Mouse (Mus musculus): ENCODE results near the gene Fgfr2. TPM values are rescaled to one million over a fixed set of nuclear protein-coding genes. Genes with fewer than 3 reads are reported as not detected.
A peak's percentile ranks its signal among the peaks of the same experiment; 100 is the strongest.
"Not testable (repeated sequence)": the region's sequence is repeated elsewhere in the genome, so short reads cannot be mapped to it uniquely, and the experiment has no call there.

Fgfr2 gene
- polyA plus RNA-seq, 1 experiment from 2014 or later = 24.9 TPM

DNA sequence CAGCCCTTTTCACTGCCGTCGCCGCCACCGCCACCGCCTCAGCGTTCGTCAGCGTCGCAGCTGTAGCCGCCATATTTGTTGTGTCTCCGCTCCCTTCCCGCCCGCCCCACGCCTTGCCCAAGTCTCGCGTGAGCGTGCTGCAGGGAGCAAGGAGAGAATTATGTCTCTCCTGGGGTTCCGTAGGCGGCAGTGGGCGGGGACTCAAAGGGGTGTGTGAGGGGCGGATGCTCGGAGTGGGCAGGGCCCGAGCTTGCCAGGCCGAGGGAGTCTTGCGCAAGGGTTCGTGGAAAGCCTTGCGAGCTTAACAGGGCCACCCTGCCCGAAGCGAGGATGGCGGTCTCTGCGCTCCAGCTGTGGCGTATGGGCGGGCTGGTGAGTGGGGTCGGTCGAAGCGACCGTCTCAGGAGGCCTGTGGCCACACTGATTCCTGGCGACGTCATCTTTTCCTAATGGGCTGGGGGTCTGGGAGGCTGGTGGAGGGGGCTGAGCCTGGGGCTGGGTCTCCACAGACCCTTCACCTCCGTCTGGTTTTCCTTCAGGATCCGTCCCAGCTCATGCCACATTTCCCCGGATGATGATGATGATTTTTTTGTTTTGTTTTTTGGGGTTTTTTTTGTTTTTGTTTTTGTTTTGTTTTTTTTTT, 1712.6 kb downstream of the Fgfr2 start, which contains the start of the genes Ikzf5 and Acadsb:
Gene Ikzf5 (minus strand): TSS at position 106 of the 643 bp plus-strand sequence.
Gene Acadsb (plus strand): TSS at position 186 of the 643 bp plus-strand sequence.
- peak within 1 kb of the TSS; percentile 98 for H3K9ac ChIP-seq (ENCODE audit: low read depth, low read length)
- under 1% methylated on average over 42 of the region's 42 CpGs for WGBS (ENCODE audit: insufficient replicate concordance)
- H3K36me3 ChIP-seq (ENCODE audit: control insufficient read depth, insufficient read depth, low read length) = no peaks in the 10 kb centered on the region
- H3K9me3 ChIP-seq (replicated peaks; ENCODE audit: control insufficient read depth, low read length) = no peaks in the 10 kb centered on the region
- peak within 1 kb of the TSS; percentile 54 for H3K27ac ChIP-seq (ENCODE audit: low read depth, low read length)
- peak within 1 kb of the TSS; percentile 99 for H3K4me3 ChIP-seq (ENCODE audit: low read depth, low read length)
- peak; percentile 98 for ATAC-seq (replicated peaks; ENCODE audit: insufficient number of reproducible peaks, low FRiP score, low TSS enrichment)
- no peaks in the 10 kb centered on the region for H3K27me3 ChIP-seq (ENCODE audit: control insufficient read depth, insufficient read depth, low read length)
- peak within 1 kb of the TSS; percentile 77 for H3K4me2 ChIP-seq
- H3K4me1 ChIP-seq (ENCODE audit: control insufficient read depth, insufficient read depth, low read length) = peaks cover 10% of the 10 kb centered on the region

DNA sequence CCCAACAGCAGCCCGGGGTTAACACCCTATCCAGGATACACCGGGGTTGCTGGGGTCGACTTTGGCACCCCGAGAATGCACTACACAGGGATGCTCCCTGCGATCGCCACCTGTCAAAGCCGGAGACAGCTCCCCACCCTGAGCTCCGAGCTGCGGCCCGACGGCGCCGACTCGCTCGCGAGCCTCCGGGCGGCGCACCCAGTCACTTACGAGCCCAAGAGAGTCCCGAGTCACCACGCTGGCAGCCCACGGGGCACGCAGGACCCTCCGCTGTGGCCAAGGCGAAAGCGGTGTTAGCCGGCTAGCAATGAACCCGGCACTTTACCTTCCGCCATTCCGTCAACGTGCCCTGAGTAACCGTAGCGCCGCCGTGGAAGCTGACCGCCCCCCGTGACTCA, 1713.2 kb downstream of the Fgfr2 start:
- Histone ChIP-seq H3K27me3 (ENCODE audit: control insufficient read depth, insufficient read depth, low read length) (no peaks in the 10 kb centered on the region), H3K4me2 (peak overlapping the region; percentile 77), H3K4me1 (ENCODE audit: control insufficient read depth, insufficient read depth, low read length) (peaks cover 10% of the 10 kb centered on the region), H3K4me3 (ENCODE audit: low read depth, low read length) (peak overlapping the region; percentile 99), H3K9me3 (replicated peaks; ENCODE audit: control insufficient read depth, low read length) (no peaks in the 10 kb centered on the region), H3K9ac (ENCODE audit: low read depth, low read length) (peak overlapping the region; percentile 98), H3K27ac (ENCODE audit: low read depth, low read length) (peak overlapping the region; percentile 54), H3K36me3 (ENCODE audit: control insufficient read depth, insufficient read depth, low read length) (no peaks in the 10 kb centered on the region)
- WGBS (ENCODE audit: insufficient replicate concordance) = under 1% methylated on average over 38 of the region's 38 CpGs
- ATAC-seq (replicated peaks; ENCODE audit: insufficient number of reproducible peaks, low FRiP score, low TSS enrichment) = peak; percentile 56

DNA sequence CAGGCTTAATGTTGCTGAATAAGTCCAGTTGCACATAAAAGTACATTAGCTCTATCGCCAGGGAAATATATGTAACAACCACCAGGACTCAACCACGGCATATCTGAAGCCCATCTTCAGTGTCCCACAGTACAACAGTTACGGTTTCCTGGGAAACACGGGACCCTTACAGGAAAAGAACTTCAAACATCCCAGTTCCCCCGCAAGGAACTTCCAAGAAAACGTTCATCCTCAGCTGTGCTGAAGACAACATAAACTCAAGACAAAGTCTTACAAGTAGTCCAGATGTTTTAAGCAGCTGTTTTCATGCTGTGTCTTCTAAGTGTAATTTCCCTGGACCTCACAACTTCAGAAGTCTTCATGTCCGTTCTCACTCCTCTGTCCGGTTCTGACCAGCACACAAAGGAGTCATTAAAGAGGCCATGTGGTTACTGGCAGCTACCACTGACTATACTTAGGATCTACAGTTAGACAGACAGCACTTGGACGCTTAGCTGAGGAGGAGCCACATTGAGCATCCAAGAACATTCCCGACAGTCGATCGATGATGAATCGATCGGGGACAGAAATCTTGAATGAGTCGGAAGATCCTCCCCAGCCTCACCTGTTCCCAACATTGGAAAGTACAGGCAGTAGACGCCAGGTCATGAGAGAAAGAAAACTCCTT, 1713.7 kb downstream of the Fgfr2 start:
- Histone ChIP-seq H3K4me3 (ENCODE audit: low read depth, low read length) (peak overlapping the region; percentile 99), H3K9me3 (replicated peaks; ENCODE audit: control insufficient read depth, low read length) (no peaks in the 10 kb centered on the region), H3K27ac (ENCODE audit: low read depth, low read length) (peak overlapping the region; percentile 54), H3K36me3 (ENCODE audit: control insufficient read depth, insufficient read depth, low read length) (no peaks in the 10 kb centered on the region), H3K27me3 (ENCODE audit: control insufficient read depth, insufficient read depth, low read length) (no peaks in the 10 kb centered on the region), H3K4me2 (peak overlapping the region; percentile 77), H3K9ac (ENCODE audit: low read depth, low read length) (peak overlapping the region; percentile 98), H3K4me1 (ENCODE audit: control insufficient read depth, insufficient read depth, low read length) (peaks cover 10% of the 10 kb centered on the region)
- WGBS (ENCODE audit: insufficient replicate concordance) = 10% methylated on average over 16 of the region's 16 CpGs
- no peak for ATAC-seq (replicated peaks; ENCODE audit: insufficient number of reproducible peaks, low FRiP score, low TSS enrichment)

DNA sequence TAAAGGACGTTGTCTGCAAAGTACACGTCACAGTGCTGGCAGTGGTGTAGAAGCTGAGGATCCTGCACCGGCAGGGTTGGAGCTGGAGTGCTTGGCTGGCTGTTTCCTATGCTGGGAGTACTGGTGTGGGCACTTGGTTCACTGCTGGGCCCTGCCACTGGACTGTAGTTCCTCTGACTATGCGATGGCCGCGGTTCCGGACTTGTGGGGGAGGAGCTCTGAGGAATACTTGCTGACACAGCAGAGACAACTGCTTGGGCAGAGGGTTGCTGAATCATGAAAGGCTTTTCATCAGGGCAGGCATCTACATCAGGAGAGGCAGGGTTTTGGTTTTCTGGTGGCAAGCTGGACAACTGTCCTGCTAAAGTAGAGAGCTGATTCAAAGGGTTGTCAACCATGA, 1731.4 kb downstream of the Fgfr2 start:
- not testable (repeated sequence) for H3K36me3 ChIP-seq (ENCODE audit: control insufficient read depth, insufficient read depth, low read length); H3K27ac ChIP-seq (ENCODE audit: low read depth, low read length); H3K9ac ChIP-seq (ENCODE audit: low read depth, low read length); H3K4me2 ChIP-seq; ATAC-seq (replicated peaks; ENCODE audit: insufficient number of reproducible peaks, low FRiP score, low TSS enrichment); H3K27me3 ChIP-seq (ENCODE audit: control insufficient read depth, insufficient read depth, low read length); H3K4me1 ChIP-seq (ENCODE audit: control insufficient read depth, insufficient read depth, low read length); H3K4me3 ChIP-seq (ENCODE audit: low read depth, low read length); H3K9me3 ChIP-seq (replicated peaks; ENCODE audit: control insufficient read depth, low read length)
- WGBS (ENCODE audit: insufficient replicate concordance) = 82% methylated on average over 6 of the region's 7 CpGs

DNA sequence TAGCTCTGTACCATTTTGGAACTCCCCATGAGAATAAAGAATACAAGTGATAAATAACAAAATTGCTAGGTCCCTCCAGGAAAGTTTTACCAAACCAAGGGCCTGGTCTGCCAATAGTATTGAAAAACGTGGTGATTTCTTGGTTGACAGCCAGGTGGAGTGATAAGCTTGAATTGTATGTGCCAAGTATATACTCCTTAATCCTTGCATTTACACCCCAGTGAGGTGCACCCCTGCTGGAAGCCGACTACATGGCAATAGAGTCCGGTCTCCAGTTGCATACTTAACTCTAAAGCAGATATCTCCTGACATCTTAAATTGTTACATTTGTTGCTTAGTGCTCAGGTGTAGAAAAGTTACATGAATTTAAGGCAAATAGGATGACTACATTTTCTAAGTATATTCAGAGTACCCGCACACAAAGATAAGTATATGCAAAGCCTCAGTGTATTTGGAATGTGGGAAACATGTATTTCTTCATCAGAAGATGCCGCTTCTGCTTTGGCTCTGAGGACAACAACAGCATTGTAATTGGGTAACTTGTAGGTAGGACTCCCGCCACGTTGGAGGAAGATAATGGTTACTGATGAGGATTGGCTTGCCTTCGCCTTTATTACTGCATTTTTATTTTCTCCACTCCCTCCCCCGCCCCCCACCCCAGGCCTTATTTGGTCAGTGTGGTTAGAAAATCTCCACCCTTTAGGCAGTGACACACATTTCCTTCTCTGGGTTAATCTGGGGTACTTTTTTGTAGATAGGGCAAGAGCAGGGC, 1751.1 kb downstream of the Fgfr2 start:
- peaks cover 5% of the 10 kb centered on the region for H3K4me1 ChIP-seq (ENCODE audit: control insufficient read depth, insufficient read depth, low read length)
- H3K9me3 ChIP-seq (replicated peaks; ENCODE audit: control insufficient read depth, low read length) = no peaks in the 10 kb centered on the region
- WGBS (ENCODE audit: insufficient replicate concordance) = 65% methylated on average over 9 of the region's 9 CpGs
- peak overlapping the region; percentile 96 for H3K9ac ChIP-seq (ENCODE audit: low read depth, low read length)
- peak overlapping the region; percentile 82 for H3K4me2 ChIP-seq
- peak overlapping the region; percentile 82 for H3K4me3 ChIP-seq (ENCODE audit: low read depth, low read length)
- no peaks in the 10 kb centered on the region for H3K27me3 ChIP-seq (ENCODE audit: control insufficient read depth, insufficient read depth, low read length)
- no peaks in the 10 kb centered on the region for H3K36me3 ChIP-seq (ENCODE audit: control insufficient read depth, insufficient read depth, low read length)
- peak overlapping the region; percentile 98 for H3K27ac ChIP-seq (ENCODE audit: low read depth, low read length)
- ATAC-seq (replicated peaks; ENCODE audit: insufficient number of reproducible peaks, low FRiP score, low TSS enrichment) = no peak

DNA sequence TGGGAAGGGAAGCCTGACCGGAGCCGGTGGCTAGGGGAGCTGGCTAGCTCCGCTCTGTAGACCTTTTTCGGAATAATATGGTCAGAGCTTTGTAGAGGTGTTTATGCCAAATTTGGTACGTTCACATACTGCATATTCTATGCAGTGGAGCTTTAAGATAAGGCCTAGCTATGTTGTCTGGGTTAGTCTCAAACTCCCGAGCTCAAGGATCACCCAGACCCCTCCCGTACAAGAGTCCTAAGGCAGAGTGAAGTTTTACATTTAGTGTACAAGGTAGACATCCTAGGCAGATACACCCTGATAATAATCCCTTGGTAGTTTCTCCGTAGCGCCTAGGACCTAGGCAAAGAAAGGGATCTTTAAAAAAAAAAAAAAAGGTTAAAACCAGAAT, 1751.7 kb downstream of the Fgfr2 start:
- ATAC-seq (replicated peaks; ENCODE audit: insufficient number of reproducible peaks, low FRiP score, low TSS enrichment) = peak; percentile 67

DNA sequence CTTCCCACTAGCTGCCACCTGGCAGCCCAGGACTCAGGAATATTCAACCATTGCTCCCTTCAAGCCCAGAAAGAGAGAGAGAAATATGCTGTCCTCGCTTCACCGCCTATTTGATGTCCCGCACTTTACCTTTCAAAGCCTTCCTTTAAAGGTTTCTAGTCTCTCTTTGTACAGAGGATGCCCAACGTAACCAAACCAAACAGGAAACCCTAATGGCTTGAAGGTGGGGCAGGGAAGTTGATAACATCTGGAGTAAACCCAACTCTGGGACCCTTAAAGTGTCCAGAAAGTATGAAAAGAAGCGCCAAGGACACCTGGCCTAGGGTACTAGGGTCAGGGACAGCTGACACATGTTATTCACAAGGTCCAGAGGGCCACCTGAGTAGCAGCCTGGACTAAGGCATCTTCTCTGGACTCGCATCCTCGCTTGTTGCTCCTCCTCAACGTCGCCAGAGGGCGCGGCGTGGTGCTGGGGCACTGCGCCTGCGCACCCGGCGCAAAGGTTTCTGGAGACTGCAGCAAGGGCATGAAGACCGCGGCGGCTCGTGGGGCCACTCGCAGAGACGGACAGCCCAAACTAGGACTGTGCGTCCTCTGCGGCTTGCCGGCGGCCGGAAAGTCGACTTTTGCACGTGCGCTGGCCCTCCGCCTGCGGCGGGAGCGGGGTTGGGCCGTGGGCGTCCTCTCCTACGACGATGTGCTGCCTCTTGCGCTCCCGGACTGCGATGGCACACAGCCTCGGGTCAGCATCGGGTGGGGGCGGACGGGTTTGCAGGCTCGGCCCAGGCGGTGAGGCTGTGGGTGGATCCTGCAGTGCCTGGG, 1752.3 kb downstream of the Fgfr2 start, which contains the start of gene Pstk:
Gene Pstk (plus strand): TSS at position 494 of the 822 bp plus-strand sequence.
- WGBS (ENCODE audit: insufficient replicate concordance) = 4% methylated on average over 45 of the region's 47 CpGs
- Histone ChIP-seq H3K9me3 (replicated peaks; ENCODE audit: control insufficient read depth, low read length) (no peaks in the 10 kb centered on the region), H3K4me2 (peak within 1 kb of the TSS; percentile 82), H3K27ac (ENCODE audit: low read depth, low read length) (peak within 1 kb of the TSS; percentile 98), H3K27me3 (ENCODE audit: control insufficient read depth, insufficient read depth, low read length) (no peaks in the 10 kb centered on the region), H3K4me1 (ENCODE audit: control insufficient read depth, insufficient read depth, low read length) (peaks cover 5% of the 10 kb centered on the region), H3K4me3 (ENCODE audit: low read depth, low read length) (peak within 1 kb of the TSS; percentile 82), H3K9ac (ENCODE audit: low read depth, low read length) (peak within 1 kb of the TSS; percentile 96), H3K36me3 (ENCODE audit: control insufficient read depth, insufficient read depth, low read length) (no peaks in the 10 kb centered on the region)
- peak; percentile 92 for ATAC-seq (replicated peaks; ENCODE audit: insufficient number of reproducible peaks, low FRiP score, low TSS enrichment)

More for the DNA sequence above, 1751.7 kb downstream of the Fgfr2 start:
- Histone ChIP-seq H3K27me3 (ENCODE audit: control insufficient read depth, insufficient read depth, low read length) (no peaks in the 10 kb centered on the region), H3K4me2 (peak overlapping the region; percentile 82), H3K4me3 (ENCODE audit: low read depth, low read length) (peak overlapping the region; percentile 82), H3K4me1 (ENCODE audit: control insufficient read depth, insufficient read depth, low read length) (peaks cover 5% of the 10 kb centered on the region), H3K36me3 (ENCODE audit: control insufficient read depth, insufficient read depth, low read length) (no peaks in the 10 kb centered on the region), H3K9me3 (replicated peaks; ENCODE audit: control insufficient read depth, low read length) (no peaks in the 10 kb centered on the region), H3K27ac (ENCODE audit: low read depth, low read length) (peak overlapping the region; percentile 98), H3K9ac (ENCODE audit: low read depth, low read length) (peak overlapping the region; percentile 96)
- WGBS (ENCODE audit: insufficient replicate concordance) = 8% methylated on average over 9 of the region's 9 CpGs

DNA sequence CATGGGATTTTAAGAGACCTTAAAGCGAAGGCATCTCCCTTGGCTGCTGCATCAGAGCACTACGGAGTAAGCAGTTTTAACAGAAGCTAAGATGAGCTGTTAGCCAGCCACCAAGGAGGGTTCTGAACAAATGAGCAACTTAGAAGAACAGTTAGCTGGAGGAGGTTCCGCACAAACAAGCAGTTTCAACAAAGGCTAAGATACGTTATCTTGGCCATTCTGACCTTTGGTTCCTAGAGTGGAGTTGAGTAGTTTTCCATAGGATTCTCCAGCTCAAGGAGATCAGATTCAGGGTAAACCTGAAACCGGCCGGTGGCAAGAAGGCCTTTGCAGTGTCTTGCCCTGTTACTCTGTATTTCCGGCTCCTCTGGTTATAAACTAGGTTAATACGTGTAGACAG, 1759.0 kb downstream of the Fgfr2 start:
- H3K9me3 ChIP-seq (replicated peaks; ENCODE audit: control insufficient read depth, low read length) = no peaks in the 10 kb centered on the region
- 81% methylated on average over 8 of the region's 8 CpGs for WGBS (ENCODE audit: insufficient replicate concordance)

More for the DNA sequence above, 1759.0 kb downstream of the Fgfr2 start:
- no peak overlapping the region for H3K9ac ChIP-seq (ENCODE audit: low read depth, low read length)
- H3K36me3 ChIP-seq (ENCODE audit: control insufficient read depth, insufficient read depth, low read length) = no peaks in the 10 kb centered on the region
- peaks cover 5% of the 10 kb centered on the region for H3K4me1 ChIP-seq (ENCODE audit: control insufficient read depth, insufficient read depth, low read length)
- ATAC-seq (replicated peaks; ENCODE audit: insufficient number of reproducible peaks, low FRiP score, low TSS enrichment) = no peak
- no peak overlapping the region for H3K27ac ChIP-seq (ENCODE audit: low read depth, low read length)
- no peaks in the 10 kb centered on the region for H3K27me3 ChIP-seq (ENCODE audit: control insufficient read depth, insufficient read depth, low read length)
- H3K4me3 ChIP-seq (ENCODE audit: low read depth, low read length) = no peak overlapping the region
- no peak overlapping the region for H3K4me2 ChIP-seq

Measured in heart, embryonic 11.5 days (tissue).